Mouse (Mus musculus) gastrocnemius, postnatal 10 days (tissue): ENCODE data around the gene Ube2cbp. TPM values are rescaled to one million over a fixed set of nuclear protein-coding genes. Genes with fewer than 3 reads are reported as not detected.

Experiments
- DNase-seq: peaks from one replicate; pipeline ENCODE4 v3.0.0; 2021; ENCODE audit warnings: mixed read lengths
- total RNA-seq, 2 experiments: library from RNA; stranded (reverse); gene quantifications; 2 replicates each; pipeline ENCODE4 v1.2.3; 2021

Ube2cbp gene
- total RNA-seq, 2 experiments from 2014 or later, result 3.4 to 4.3 TPM

DNA sequence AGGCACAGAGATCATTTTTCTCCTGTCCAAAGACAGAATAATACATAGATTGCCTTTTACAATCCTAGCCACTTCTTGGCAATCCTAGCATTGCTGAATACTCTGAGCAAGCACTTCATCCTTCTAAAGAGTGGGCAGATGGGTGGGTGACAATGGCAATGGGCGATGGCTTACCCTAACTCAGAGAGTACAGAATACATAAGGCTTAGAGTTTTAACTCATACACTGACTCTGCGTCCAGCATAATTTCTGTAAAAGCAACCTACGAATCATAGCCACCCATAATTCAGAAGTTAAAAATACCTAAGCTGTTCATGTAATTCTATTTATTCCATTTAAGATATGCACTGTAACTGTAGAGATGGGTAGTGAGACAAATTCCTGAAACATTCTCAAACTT lies 29.2 kb downstream of the Ube2cbp start:
- DNase-seq, result no peak

DNA sequence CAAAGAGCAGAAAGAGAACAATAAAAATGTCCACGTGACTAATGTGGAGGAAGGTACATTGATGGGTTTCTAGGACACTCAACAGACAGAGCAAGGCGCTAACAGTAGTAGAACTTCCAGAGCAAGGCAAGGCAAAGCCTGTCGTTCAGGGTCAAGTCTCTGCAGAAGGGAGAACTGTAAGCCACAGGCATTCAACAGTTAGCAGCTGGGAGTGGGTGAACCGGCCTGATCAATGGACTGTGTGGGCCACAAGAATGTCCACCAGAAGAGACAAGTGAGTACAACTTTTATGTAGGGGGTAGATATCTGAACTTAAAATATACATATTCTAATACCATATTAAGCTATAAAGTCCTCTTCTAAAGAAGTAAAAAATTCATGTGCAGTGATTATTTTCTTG lies 41.4 kb downstream of the Ube2cbp start:
- DNase-seq, result no peak

DNA sequence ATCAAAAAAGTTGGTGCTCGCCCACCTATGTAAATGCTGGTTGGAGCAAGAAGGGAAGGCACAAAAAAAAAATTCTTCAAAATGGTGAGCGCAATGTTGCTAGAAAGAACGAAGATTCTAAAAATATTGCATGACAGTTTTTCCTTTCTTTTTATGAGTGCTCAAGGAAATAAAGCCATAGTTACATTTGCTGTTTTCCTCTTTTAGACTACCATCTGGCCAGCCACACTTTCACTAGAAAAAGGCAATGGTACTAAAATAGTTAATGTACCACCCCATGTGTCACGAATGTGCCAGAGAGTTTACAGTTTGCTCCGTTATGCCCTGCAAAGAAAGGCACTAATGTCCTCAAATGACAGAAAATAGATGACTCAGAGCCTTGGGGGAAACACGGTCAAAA lies 45.4 kb downstream of the Ube2cbp start:
- DNase-seq, result no peak

DNA sequence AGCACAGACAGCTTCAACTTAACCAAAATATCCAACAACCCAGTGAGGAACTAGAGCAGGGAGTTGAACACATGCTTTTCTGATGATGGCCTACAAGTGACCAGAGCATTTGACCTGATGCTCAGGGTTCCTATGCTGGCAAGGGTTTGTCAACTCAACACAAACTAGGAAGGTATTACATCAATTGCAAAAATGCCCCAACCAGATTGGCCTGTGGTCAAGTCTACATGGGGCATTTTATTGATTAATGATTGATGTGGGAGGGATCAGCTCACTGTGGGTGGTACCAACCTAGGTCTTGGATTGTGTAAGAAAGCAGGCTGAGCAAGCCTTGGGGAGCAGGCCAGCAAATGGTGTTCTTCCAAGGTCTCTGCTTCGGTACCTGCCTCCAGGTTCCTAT lies 46.8 kb downstream of the Ube2cbp start:
- DNase-seq, result no peak

DNA sequence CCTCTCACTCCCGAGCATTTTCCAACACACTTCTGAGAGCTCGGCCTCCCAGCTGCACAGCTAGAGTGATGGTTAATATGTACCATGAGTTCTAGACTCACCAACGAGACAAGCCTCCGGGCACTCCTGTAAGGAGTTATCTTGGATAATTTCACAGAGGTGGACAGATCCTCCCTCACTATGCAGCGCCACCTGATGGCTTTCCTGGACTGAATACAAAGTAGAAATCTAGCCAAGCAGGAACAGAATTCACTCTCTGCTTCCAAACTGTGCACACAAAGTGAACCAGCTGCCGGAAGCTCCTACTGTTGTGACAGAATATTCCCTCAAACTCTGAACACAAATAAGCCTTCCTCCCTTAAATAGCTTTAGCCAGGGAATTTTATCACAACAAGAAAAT lies 69.0 kb downstream of the Ube2cbp start:
- no peak for DNase-seq

DNA sequence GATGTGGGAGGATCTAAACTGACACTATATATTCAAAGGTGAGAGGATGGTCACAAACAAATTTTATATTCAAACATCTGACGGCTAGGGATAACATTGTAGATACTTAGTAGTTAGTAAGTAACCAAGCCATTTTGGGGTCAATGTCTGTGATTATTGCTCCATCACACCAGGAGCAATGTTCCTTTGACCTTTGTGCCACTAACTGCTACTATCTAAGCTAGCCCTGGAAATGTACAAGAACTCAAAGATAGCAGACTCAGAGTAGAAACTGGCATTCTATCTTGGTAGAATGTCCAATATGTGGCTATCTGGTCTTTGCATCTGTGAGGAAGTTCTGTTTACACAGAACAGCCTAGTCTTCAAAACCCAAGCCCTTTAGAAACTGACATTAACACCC lies 69.7 kb downstream of the Ube2cbp start:
- no peak for DNase-seq

DNA sequence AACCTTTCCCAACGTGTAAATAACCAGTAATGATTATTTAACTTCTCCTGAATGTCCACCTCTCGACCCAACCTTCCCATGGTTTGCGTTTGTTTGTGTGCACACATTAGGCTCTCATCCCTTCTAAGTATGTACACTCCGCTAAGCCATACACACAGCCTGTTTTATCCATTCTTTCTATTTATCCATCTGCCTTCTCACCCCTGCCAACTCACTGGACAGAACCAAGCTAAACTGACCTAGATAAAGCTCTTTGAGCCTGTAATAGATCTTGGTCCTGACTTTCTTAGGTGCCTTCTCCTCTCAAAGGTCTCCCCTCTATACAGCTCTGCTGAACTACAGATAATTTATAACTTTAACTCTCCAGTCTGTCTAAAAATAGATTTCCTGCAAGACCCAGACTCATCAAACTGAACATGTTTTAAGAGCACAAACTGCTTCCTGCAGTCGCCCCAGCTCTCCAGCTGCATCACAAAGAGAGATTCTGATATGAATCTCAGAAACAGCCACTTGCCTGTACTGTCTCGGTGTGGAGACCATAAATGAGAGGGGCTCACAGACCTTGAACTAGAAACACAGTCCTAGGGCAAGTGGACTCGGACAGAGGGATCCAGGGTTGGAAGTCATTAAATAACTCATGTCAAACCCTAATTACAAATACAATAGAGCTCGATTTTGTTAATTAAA lies 71.0 kb downstream of the Ube2cbp start:
- DNase-seq, result no peak

DNA sequence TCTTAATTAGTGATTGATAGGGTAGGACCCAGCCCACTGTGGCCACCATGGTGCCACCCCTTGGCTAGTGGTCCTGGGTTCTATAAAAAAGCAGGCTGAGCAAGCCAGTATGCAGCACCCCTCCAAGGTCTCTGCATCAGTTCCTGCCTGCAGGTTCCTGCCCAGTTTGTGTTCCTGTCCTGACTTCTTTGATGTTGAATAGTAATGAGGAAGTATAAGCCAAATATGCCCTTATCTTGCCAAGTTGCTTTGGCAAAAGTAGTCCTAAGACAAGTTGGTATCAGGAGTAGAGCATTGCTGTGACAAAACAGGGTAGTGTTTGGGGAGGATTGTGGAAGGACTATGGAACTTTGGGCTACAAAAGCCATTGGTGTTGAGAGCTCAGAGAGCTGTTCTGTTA lies 73.3 kb downstream of the Ube2cbp start:
- DNase-seq, result no peak

DNA sequence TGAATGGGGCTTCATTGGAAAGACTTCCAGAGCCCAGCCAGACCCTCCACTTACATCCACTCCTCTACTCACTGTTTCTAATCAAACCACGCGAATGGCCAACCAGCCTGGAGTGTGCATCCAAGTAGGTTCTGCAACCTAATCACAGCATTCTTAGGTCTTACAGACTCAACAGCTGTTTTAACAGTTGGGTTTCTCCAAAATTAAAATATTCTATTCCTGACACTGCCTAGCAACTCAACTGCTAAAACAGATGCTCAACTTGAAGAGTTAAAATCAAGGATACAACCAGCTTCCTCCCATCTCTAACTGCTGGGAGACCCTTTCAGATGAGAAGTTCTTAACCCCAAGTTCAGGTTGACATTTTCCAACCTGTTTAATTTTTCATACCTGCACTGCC lies 74.0 kb downstream of the Ube2cbp start:
- DNase-seq, result no peak

DNA sequence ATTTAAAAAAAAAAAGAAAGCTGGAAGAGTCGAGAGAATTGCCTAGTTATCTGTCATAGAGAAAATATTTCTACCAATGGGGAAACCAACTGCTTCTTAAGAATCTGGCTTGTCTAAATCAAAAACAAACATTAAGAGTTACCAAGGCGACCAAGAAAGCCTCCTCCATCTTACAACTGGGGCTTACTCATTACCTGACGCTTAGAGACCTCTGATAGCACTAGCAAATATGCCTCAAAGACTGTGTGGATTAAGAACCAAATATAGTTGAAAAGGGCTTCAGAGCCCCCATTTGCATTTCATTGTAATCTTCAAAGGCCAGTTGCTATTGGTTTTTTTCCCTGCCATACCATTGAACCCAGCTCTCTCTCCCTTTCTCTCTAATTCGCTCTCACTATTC lies 76.2 kb downstream of the Ube2cbp start:
- DNase-seq, result no peak

DNA sequence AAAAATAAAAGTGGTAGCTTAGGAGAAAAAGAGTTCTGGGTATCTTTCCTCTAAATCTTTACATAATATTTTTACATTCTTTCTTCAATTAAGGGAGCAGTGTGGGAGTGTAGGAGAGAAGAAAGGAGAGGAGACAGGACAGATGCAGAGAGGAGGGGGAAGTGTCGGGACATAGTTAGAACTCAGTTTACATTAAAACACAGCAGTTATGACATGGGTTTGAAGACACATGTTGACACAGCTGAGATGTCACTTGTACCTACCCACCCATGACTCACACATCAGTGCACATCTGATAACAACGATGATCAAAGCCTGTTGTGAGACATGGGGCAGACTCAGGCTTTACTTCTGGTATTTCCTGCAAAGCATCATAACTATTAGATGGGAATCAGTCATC lies 87.8 kb downstream of the Ube2cbp start:
- DNase-seq, result no peak

DNA sequence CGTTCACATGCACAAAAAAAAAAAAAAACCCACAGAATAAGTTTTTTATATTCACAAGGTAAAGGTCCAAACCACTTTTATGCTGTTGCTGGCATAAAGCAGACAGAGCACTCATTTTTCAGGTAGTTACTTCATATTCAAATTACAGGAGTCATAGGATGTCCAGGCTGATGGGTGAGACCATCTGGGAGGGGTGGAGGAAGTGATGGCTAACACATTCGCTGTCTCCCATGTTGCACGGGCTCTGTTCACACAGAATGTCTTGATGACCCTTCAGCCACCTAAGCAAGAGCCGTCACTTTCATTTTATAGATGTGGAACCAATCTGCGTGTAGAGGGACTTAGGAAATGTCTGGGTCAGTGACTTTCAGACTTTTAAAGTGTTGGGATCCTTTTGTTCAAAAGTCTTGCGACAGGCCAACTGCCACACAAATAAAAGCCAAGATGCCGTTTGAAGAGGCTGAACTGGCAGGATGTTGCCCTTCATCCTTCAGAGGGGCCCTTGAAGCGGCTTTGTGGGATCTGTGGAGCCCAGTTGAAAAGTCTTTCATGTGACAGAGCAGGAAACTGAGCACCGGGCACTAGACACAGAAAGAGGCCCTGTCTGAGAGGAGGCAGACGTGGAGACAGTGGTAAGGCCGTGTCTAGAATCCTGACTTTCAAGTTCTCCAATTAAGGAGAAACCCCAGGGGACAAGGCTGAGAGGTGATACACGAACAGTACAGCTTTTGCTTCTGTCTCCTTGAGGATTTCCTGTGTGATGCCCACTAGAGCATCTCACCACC lies 91.8 kb downstream of the Ube2cbp start:
- no peak for DNase-seq

DNA sequence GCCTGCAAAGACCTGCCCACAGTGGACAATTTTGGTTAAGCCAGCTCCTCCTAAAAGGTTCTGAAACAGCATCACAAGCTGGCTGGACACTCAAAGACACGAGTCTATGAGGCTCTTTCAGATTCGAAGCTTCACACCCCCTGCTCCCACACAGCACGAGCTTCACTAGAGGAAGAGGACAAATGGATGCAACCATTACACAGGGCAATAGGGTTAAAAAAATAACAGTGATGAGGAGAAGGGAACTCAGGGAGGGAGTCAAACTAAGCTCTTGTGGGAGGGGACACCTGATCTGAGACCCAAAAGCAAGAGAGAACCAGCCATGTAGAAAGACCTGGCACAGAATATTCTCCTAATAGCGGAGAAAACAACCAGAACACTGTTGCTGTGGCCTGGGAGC lies 95.5 kb downstream of the Ube2cbp start:
- DNase-seq, result no peak

DNA sequence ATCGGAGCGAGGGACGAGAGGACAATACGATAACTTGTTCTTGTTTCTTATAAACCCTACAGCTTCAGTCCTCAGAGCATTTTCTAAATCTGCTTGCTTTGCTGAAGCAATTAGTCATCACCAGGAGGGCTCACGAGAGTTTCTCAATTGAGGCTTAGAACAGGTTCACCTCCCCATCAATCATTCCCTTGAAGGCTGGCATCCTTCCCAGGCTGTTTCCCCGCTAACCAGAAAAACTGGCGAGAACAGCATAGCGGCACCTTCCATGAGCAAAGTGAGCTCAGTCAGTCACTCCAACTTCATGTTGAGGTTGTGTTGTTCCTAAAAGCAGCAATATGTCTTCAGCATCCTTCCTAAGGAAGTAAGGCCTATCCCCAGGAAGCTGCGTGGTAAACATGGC lies 104.2 kb downstream of the Ube2cbp start:
- DNase-seq, result no peak

DNA sequence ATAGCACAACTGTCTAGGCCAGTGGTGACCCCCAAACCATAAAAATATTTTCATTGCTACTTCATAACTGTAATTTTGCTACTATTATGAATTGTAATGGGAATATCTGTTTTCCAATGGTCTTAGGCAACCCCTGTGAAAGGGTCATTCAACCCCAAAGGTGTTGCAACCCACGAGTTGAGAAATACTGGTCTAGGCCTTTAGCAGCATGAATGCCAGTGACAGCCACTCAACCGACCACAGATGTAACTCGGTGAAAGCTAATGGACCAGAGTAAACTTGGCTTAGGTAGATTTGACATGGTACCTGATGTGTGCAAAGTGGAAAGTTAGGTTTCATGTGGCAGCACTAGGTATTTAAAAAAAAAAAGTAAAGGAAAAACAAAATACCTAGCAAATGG lies 108.9 kb downstream of the Ube2cbp start:
- DNase-seq, result no peak

DNA sequence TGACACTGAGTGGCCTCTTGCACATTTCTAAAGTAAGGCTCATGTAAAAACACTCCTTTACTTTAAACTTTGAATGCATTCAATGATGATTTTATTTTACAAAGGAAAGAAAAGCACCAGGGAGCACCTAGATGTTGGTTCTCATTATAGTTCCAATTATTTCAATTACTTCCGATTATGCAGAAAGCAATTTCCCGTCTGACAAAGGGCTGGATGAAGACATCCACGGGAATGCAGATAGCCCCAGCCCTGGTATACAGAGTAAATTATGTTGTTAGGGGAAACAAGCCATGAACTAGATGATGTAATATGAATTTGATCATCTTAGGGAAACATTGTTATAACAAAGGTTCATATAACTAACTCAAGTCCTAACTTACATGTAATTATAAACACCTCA lies 113.3 kb downstream of the Ube2cbp start:
- DNase-seq, result no peak

DNA sequence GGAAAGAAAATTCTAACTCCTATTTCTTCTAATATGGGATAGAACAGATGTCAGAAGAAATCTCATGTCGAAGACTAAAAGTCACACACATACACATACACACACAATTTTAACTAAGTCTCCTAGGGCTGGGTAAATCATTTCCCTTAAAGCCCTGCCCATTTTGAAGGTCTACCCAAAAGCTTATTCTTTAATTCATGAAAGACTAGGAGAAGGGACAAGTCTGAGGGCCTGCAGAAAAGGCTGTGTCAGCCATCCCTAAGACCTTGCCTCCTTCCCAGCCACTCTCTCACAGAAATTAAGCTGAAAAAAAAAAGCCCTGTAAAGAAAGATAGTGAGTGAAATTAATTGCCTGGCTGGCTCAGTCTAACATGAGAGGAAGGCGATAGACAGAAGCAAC lies 128.0 kb downstream of the Ube2cbp start:
- no peak for DNase-seq

DNA sequence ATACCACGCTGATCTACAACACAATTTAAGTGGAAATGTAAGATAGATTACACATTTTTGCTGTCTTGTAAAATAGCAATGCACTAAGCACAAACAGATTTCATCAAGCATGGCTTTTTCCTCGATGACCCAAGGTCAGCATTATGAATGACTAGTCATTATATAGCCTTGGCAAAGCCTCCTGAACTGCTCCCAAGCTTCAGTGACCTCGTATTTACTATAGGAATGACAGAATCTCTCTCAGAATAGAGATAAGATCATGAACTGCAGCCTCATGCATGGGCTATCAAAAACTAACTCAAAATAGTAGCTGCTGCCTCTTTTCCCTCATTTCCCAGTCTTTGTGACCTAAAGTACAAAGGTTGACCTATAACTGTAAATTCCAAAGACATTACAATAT lies 128.4 kb downstream of the Ube2cbp start:
- DNase-seq, result no peak

DNA sequence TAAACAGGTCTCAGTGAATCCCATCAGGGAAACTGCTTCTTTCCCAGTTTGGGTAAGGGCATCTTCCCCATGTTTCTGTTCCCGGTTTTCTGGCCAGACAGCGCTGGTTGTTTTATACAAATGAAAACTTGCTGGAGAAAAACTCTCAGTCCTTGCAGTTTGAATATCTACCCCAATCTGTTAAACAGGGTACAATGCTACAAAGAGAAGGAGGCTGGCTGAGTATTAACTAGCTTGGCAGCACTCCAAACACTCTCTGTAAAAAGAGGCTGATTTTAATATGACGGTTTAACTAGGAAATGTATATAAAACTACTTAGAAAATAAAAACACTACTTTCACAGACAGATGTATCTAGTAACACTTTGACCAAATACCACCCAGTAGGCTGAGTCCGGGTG lies 129.2 kb downstream of the Ube2cbp start:
- DNase-seq, result no peak

DNA sequence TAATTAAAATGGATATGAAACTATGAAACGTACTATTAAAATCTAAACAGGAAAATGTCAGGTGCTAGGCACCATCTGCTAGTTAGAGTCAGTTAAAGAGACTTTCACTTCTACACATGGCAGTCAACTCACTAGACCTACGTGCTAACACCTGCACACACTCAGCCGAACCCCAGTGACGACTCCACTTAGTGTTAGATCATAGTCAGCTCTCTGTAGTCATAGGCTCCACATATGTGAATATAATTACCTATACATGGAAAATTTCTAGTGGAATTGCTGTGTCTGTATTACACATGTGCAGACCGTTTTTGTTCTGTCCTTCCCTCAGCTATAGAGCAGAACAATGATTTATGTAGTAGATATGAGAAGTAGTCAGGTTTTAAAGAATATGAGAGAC lies 130.4 kb downstream of the Ube2cbp start:
- DNase-seq, result no peak

DNA sequence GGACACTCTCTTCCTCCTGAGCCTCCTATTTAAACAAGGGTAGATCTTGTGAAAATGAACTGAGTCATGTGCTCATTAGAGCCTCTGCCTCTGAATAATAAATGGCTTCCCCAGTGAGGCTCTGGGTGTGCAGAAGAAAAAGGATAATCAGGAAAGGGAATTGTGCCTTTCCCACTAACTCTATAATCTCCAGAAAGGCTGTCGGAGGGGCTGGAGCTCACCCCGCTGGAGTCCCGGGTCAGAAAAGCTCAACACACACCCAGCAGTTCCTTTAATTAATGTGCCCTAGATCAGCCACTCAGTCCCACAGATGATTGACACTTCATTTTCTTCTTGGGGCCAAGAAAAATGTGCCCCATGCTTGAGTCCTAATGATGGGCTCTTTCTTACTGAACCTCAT lies 134.2 kb downstream of the Ube2cbp start:
- no peak for DNase-seq

DNA sequence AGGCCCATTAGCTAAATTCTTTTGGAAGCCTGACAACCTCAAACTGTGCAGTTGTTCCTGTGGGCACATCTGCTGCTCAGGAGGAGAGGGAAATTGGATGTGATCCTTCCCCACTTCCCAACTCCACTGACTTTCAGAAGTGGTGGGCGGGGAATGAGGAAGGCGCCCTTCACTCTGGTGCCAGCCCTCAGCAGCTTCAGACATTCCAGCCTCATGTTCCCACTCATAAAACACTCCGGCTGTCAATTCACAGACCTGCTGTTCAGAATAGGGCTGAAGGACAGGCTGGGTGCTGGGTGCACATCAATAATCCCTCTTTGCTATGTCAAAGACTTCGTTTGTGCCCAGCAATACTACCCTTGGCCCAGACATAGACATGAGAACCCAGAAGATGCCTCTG lies 136.5 kb downstream of the Ube2cbp start:
- DNase-seq, result no peak

DNA sequence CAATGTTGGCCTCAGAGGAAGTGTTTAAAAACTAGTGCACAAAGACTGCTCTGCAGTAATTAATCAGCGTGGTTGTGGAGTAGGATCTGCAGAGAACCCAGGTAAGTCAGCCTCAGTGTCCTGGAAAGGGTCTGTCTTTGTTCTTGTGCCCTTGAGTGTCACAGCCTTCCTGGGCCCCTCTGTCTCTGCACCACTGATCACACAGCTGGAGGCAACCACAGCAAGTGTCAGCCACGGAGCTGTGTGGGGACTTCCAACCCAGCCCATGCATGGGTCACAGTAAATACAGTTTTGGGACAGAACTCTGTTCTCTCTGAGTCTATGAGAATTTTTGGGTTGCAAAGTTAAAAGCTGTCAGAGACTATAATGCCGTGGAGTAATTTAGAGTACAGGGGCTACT lies 137.4 kb downstream of the Ube2cbp start:
- DNase-seq, result no peak

DNA sequence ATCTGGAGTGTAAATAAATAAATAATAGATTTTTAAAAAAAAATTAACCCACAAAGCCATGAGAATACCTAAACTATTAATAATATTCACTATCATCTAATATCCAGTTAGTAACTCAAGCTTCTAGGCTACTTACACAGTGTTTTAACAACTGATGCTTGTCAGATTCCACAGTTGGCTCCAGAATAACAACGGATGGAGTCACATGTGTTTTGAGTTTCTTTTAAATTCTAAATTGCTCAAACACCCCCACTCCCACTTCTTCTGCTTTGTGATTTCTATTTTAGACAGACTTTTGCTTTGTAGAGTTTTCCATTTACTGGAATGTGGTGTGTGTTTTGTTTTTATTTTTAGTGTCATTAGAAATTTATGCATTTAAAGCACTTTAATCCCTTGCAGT lies 140.0 kb downstream of the Ube2cbp start:
- DNase-seq, result no peak
